9 mouse cellular contexts compared by ENCODE assay signal in genomic region chr8:46294181-46294892, GRCm38 (mm10). TPM values are rescaled to one million over a fixed set of nuclear protein-coding genes. Genes with fewer than 3 reads are reported as not detected.
A peak's percentile ranks its signal among the peaks of the same experiment; 100 is the strongest.
DNase-seq lines count a peak whose midpoint lies in the region; ATAC-seq and TF ChIP-seq lines count a peak whose summit lies in the region.
"Had no signal": no experiment of that assay in that cellular context is flagged by ENCODE, and none has a peak within 500 bp of the region (broad histone marks: within the 10 kb centered on the region; RNA-seq: fewer than 3 reads in every experiment).

TSS of gene Helt (minus strand) at chr8:46294671.

- H3K4me2 ChIP-seq in forebrain, embryonic 15.5 days (replicated peaks): peak within 1 kb of the TSS; percentile 65
- H3K4me2 ChIP-seq in limb, embryonic 11.5 days (ENCODE audit: low read depth, severe bottlenecking): peak within 1 kb of the TSS; percentile 44
- H3K4me2 ChIP-seq in liver, embryonic 12.5 days: no peak within 1 kb of the TSS
- H3K4me2 ChIP-seq: liver, embryonic 15.5 days had no signal

- H3K4me1 ChIP-seq in testis, adult 2 months (ENCODE audit: control insufficient read depth, insufficient read depth, low read length): peaks cover 10% of the 10 kb centered on the region
- peaks cover 47% of the 10 kb centered on the region for H3K4me1 ChIP-seq in forebrain, embryonic 15.5 days
- H3K4me1 ChIP-seq in limb, embryonic 11.5 days (ENCODE audit: control insufficient read depth, insufficient read depth, low read length): peaks cover 9% of the 10 kb centered on the region
- H3K4me1 ChIP-seq in liver, embryonic 12.5 days: no peaks in the 10 kb centered on the region
- H3K4me1 ChIP-seq: liver, embryonic 15.5 days had no signal

- no peak within 1 kb of the TSS for H3K9ac ChIP-seq in forebrain, embryonic 15.5 days (replicated peaks)
- no peak within 1 kb of the TSS for H3K9ac ChIP-seq in limb, embryonic 11.5 days (ENCODE audit: low read length)
- no peak within 1 kb of the TSS for H3K9ac ChIP-seq in liver, embryonic 12.5 days
- H3K9ac ChIP-seq: liver, embryonic 15.5 days had no signal

- H3K36me3 ChIP-seq in testis, adult 2 months (ENCODE audit: control insufficient read depth, insufficient read depth, low read length): no peaks in the 10 kb centered on the region
- no peaks in the 10 kb centered on the region for H3K36me3 ChIP-seq in forebrain, embryonic 15.5 days
- no peaks in the 10 kb centered on the region for H3K36me3 ChIP-seq in limb, embryonic 11.5 days (ENCODE audit: control insufficient read depth, insufficient read depth, low read length)
- no peaks in the 10 kb centered on the region for H3K36me3 ChIP-seq in liver, embryonic 12.5 days
- H3K36me3 ChIP-seq: liver, embryonic 15.5 days had no signal

- ATAC-seq in forebrain, embryonic 15.5 days (replicated peaks): peak; percentile 57
- ATAC-seq in limb, embryonic 11.5 days (ENCODE audit: insufficient number of reproducible peaks, low FRiP score, low TSS enrichment, low read depth): no peak
- ATAC-seq in CD4-positive, CD25-positive, alpha-beta regulatory T cell, adult 4 months: no peak
- ATAC-seq in liver, embryonic 12.5 days: no peak

- no peaks in the 10 kb centered on the region for H3K9me3 ChIP-seq in forebrain, embryonic 15.5 days
- no peaks in the 10 kb centered on the region for H3K9me3 ChIP-seq in limb, embryonic 11.5 days (ENCODE audit: control insufficient read depth, low read length)
- H3K9me3 ChIP-seq in liver, embryonic 12.5 days (replicated peaks): no peaks in the 10 kb centered on the region
- H3K9me3 ChIP-seq: liver, embryonic 15.5 days had no signal

- TF ChIP-seq CTCF in testis, adult 2 months (IDR thresholded peaks at IDR 0.05; ENCODE audit: control insufficient read depth, insufficient read depth, insufficient replicate concordance, low read depth, low read length): no peak

- peak within 1 kb of the TSS; percentile 46 for H3K27ac ChIP-seq in testis, adult 2 months (ENCODE audit: control insufficient read depth, insufficient read depth, low read depth, low read length)
- H3K27ac ChIP-seq in forebrain, embryonic 15.5 days (replicated peaks): no peak within 1 kb of the TSS
- H3K27ac ChIP-seq in limb, embryonic 11.5 days (replicated peaks; ENCODE audit: low read depth, low read length): no peak within 1 kb of the TSS
- no peak within 1 kb of the TSS for H3K27ac ChIP-seq in liver, embryonic 12.5 days
- H3K27ac ChIP-seq: liver, embryonic 15.5 days had no signal

- H3K27me3 ChIP-seq in testis, adult 2 months (ENCODE audit: control insufficient read depth, insufficient read depth, low read length): no peaks in the 10 kb centered on the region
- H3K27me3 ChIP-seq in forebrain, embryonic 15.5 days: peaks cover 77% of the 10 kb centered on the region
- H3K27me3 ChIP-seq in limb, embryonic 11.5 days (ENCODE audit: control insufficient read depth, insufficient read depth, low read length): peaks cover 75% of the 10 kb centered on the region
- peaks cover 98% of the 10 kb centered on the region for H3K27me3 ChIP-seq in liver, embryonic 12.5 days (replicated peaks)

- WGBS in forebrain, embryonic 15.5 days: under 1% methylated on average over 50 of the region's 50 CpGs
- WGBS in limb, embryonic 11.5 days: under 1% methylated on average over 50 of the region's 50 CpGs
- WGBS in liver, embryonic 12.5 days (ENCODE audit: insufficient replicate concordance): 3% methylated on average over 50 of the region's 50 CpGs

- 0 out of 2 replicates have a peak, but pooled peaks have one; percentile 30 for TF ChIP-seq POLR2A in testis, adult 2 months (IDR thresholded peaks at IDR 0.05; ENCODE audit: control insufficient read depth, low read depth, low read length)

- peak within 1 kb of the TSS; percentile 2 for H3K4me3 ChIP-seq in testis, adult 2 months (ENCODE audit: control insufficient read depth, low read depth, low read length)
- peak within 1 kb of the TSS; percentile 37 for H3K4me3 ChIP-seq in forebrain, embryonic 15.5 days
- peak within 1 kb of the TSS; percentile 10; the same call in 1 of the 2 replicates for H3K4me3 ChIP-seq in limb, embryonic 11.5 days (ENCODE audit: low read depth, low read length)
- H3K4me3 ChIP-seq in liver, embryonic 12.5 days: no peak within 1 kb of the TSS
- H3K4me3 ChIP-seq: liver, embryonic 15.5 days had no signal

- no peak for DNase-seq in testis, postnatal 14 days (ENCODE audit: low spot score)
- peak; percentile 57 for DNase-seq in limb, embryonic 11.5 days (ENCODE audit: low spot score)
- DNase-seq in urinary bladder, postnatal 10 days (ENCODE audit: low spot score): no peak
- DNase-seq: cerebellum, postnatal 14 days had no signal

RNA-seq across cellular contexts. Expression of gene Helt, which starts in this region (rescaled TPM):
- polyA plus RNA-seq in testis, adult 2 months (2012; rRNA removed): 3.6 and 4.7 TPM in 2 replicates
- 6.7 and 7.6 TPM in 2 replicates for polyA plus RNA-seq in forebrain, embryonic 15.5 days (2015; fragmentation: Nextera tagmentation; extraction: Ambion mirVana)
- not detected in 2 replicates for polyA plus RNA-seq in limb, embryonic 11.5 days (2014; fragmentation: Nextera tagmentation; extraction: Ambion mirVana)
- not detected for polyA plus RNA-seq in CD4-positive, CD25-positive, alpha-beta regulatory T cell, adult 4 months (2017; shearing (Covaris generic))
- polyA plus RNA-seq in liver, embryonic 12.5 days (2016; fragmentation: Nextera tagmentation; extraction: Ambion mirVana): not detected in 2 replicates
- polyA plus RNA-seq: liver, embryonic 15.5 days had no signal

Comparison
In these comparisons a context has a peak if more than half of its experiments do, and no peak if none do; other contexts are left out.
1. Peak in DNase-seq, H3K4me3 ChIP-seq and H3K4me2 ChIP-seq in limb, embryonic 11.5 days; RNA of the gene not detected or under 1 TPM.